Mouse (Mus musculus): ENCODE results near the gene Kcnd1. TPM values are rescaled to one million over a fixed set of nuclear protein-coding genes. Genes with fewer than 3 reads are reported as not detected.

Kcnd1 gene
- total RNA-seq (2014; rRNA removed; ENCODE audit: low replicate concordance) (0.08 and 0.23 TPM in 2 replicates), polyA plus RNA-seq (2015; fragmentation: Nextera tagmentation; extraction: Ambion mirVana) (0.20 and 0.22 TPM in 2 replicates)

DNA sequence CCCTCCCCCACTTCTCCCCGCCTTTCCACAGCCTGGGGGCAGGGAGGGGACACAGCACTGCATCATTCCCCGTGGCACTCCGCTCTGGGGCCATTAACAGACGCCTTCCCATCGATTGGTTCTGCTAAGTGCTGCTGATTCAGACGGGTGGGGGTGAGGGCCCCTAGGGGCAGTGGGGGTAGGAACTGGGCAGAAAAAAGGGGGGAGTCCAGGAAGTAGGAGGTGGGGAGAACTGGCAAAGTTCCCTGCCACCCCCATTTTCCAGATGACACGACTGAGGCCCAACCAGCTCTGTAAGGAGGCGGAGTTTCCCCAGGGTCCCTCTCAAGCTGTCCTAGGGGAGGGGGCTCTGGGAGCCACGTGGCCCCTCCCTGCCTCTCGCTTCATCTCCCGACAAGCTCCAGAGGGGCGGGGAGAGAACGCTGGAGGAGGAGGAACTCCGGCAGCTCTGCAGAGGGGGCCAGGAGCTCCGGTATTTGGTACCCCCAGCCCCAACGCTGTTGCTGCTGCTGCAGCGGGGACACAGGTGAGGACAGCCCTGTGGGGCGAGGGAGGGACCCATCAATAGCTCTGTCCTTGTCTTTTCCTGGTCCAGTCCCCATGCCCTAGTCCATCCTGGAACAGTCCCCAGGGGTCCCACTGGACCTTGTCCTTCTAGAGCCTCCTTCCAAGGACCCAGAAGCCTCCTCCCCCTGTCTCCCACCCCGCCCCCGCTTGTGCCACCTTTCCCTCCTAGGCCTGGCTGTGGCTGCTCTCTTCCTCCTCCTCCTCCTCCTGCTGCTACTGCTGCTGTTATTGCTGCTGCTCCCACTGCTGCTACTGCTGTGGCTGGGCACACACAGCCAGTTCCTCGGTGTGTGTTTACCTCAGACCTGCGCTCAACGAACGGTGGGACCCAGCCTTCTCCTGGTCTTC, at the start of gene Kcnd1:
Gene Kcnd1 (plus strand): TSS at position 425 of the 915 bp plus-strand sequence.
- Histone ChIP-seq H3K9ac (replicated peaks; ENCODE audit: low read depth, low read length) (0 out of 2 replicates have a peak within 1 kb of the TSS, but pooled peaks have one; percentile 10), H3K4me2 (ENCODE audit: low read depth, low read length) (peak within 1 kb of the TSS; percentile 59), H3K9me3 (replicated peaks; ENCODE audit: control insufficient read depth, low read length) (no peaks in the 10 kb centered on the region), H3K27me3 (ENCODE audit: control insufficient read depth, insufficient read depth, low read length) (no peaks in the 10 kb centered on the region), H3K36me3 (replicated peaks; ENCODE audit: control insufficient read depth, insufficient read depth, low read length) (0 out of 2 replicates have a peak, but pooled peaks cover 9% of the 10 kb centered on the region), H3K4me3 (ENCODE audit: low read depth, low read length) (peak within 1 kb of the TSS; percentile 29), H3K4me1 (ENCODE audit: control insufficient read depth, insufficient read depth) (no peaks in the 10 kb centered on the region), H3K27ac (ENCODE audit: low read depth) (no peak within 1 kb of the TSS)
- peak; percentile 33; the same call in 1 of the 2 replicates for ATAC-seq (ENCODE audit: insufficient read depth, low read depth)
- 9% methylated on average over 22 of the region's 24 CpGs for WGBS
- DNase-seq (ENCODE audit: low spot score) = no peak
- no peak for TF ChIP-seq CTCF (IDR thresholded peaks at IDR 0.05; ENCODE audit: low read depth)
- TF ChIP-seq EP300 (IDR thresholded peaks at IDR 0.05; ENCODE audit: low read depth) = no peak

DNA sequence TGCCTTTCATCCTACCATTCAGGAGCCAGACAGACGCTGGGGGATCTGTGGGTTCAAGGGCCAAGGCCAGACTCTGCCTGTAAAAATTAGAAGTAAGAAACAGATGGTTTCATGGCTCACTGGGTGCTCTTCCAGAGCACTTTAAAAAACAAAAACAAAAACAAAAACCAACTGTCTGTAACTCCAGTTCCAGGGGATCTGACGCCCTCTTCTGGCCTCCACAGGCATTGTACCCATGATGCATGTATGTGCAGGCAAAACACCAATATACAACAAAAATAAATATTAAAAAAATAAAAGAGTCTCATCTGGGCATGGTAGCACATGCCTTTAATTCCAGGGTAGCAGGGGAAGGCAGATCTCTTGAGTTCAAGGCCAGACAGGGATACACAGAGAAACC, 49.3 kb upstream of the Kcnd1 start:
- TF ChIP-seq CTCF (IDR thresholded peaks at IDR 0.05; ENCODE audit: low read depth) (peak; percentile 34; the same call in 1 of the 2 replicates), EP300 (IDR thresholded peaks at IDR 0.05; ENCODE audit: low read depth) (no peak)
- Histone ChIP-seq H3K36me3 (replicated peaks; ENCODE audit: control insufficient read depth, insufficient read depth, low read length) (peaks cover 41% of the 10 kb centered on the region), H3K4me1 (ENCODE audit: control insufficient read depth, insufficient read depth) (no peaks in the 10 kb centered on the region), H3K4me2 (ENCODE audit: low read depth, low read length) (no peak overlapping the region), H3K9ac (replicated peaks; ENCODE audit: low read depth, low read length) (no peak overlapping the region), H3K4me3 (ENCODE audit: low read depth, low read length) (no peak overlapping the region), H3K9me3 (replicated peaks; ENCODE audit: control insufficient read depth, low read length) (no peaks in the 10 kb centered on the region), H3K27me3 (ENCODE audit: control insufficient read depth, insufficient read depth, low read length) (no peaks in the 10 kb centered on the region), H3K27ac (ENCODE audit: low read depth) (no peak overlapping the region)
- no peak for ATAC-seq (ENCODE audit: insufficient read depth, low read depth)
- no peak for DNase-seq (ENCODE audit: low spot score)
- WGBS = 45% methylated on average over 2 of the region's 2 CpGs

DNA sequence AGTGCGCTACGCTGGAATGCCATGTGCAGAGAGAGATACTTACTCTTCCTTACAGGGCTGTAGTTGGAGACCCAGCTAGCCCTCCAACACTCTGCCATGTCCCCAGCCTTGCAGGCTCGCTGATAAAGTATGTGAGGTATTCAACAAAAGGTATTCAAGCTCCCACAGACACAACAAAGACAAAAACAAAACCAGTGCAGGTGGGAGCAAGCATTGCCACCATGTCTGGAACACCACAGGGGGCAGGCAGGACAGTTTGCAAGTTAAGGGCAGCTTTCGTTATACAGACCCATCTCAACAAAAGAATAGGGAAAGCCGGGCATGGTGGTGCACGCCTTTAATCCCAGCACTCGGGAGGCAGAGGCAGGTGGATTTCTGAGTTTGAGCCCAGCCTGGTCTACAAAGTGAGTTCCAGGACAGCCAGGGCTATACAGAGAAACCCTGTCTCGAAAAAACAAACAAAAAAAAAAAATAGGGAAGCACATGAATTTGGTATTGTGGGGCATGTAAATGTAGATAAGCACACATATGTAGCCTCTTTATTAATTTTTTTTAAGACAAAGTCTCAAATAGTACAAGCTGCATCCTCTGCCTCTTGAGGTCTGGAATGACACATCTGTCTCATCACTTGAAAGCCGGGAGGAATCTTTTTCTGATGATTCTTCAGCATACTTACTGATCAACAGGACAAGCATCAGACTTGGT, 46.4 kb upstream of the Kcnd1 start:
- H3K36me3 ChIP-seq (replicated peaks; ENCODE audit: control insufficient read depth, insufficient read depth, low read length) = peaks cover 21% of the 10 kb centered on the region; the same call in 1 of the 2 replicates
- 70% methylated on average over 9 of the region's 9 CpGs for WGBS
- H3K4me1 ChIP-seq (ENCODE audit: control insufficient read depth, insufficient read depth) = no peaks in the 10 kb centered on the region
- no peak for DNase-seq (ENCODE audit: low spot score)
- H3K9me3 ChIP-seq (replicated peaks; ENCODE audit: control insufficient read depth, low read length) = no peaks in the 10 kb centered on the region
- H3K4me3 ChIP-seq (ENCODE audit: low read depth, low read length) = no peak overlapping the region
- no peak overlapping the region for H3K9ac ChIP-seq (replicated peaks; ENCODE audit: low read depth, low read length)
- no peaks in the 10 kb centered on the region for H3K27me3 ChIP-seq (ENCODE audit: control insufficient read depth, insufficient read depth, low read length)
- no peak for TF ChIP-seq CTCF (IDR thresholded peaks at IDR 0.05; ENCODE audit: low read depth)
- no peak for TF ChIP-seq EP300 (IDR thresholded peaks at IDR 0.05; ENCODE audit: low read depth)
- no peak overlapping the region for H3K4me2 ChIP-seq (ENCODE audit: low read depth, low read length)
- ATAC-seq (ENCODE audit: insufficient read depth, low read depth) = no peak
- H3K27ac ChIP-seq (ENCODE audit: low read depth) = no peak overlapping the region

DNA sequence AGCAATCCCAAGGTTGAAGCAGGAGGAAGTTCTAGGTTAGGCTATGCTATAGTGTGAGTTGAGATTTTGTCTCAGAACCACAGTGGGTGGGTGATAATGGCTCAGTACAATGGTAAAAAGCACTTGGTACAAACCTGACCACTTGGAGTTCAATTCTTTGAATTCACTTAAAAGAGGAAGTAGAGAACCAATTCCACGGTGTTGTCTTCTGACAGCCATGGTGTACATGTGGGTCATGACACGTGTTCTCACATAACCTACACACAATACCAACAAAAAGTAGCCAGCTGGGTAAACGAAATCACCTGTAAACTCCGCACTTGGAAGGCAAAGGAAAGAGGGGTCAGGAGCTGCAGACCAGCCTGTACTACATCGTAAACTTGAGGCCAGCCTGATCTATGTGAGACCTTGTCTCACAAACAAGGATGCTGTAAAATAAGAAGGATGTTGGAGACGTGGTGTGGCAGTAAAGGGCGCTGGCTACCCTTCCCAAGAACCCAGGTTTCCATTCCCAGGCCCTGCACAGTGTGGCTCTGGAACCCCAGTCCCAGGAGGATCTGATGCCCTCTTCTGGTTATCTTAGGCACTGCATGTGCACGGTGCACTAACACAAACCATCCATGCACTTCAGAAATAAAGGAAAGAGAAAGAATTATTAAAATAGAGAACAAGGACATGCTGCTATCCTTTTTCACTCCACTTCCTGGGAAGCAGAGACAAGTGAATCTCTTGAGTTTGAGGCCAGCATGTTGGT, 45.6 kb upstream of the Kcnd1 start:
- ATAC-seq (ENCODE audit: insufficient read depth, low read depth) (no peak; the same call in 1 of the 2 replicates), DNase-seq (ENCODE audit: low spot score) (no peak)
- H3K9ac ChIP-seq (replicated peaks; ENCODE audit: low read depth, low read length) = no peak overlapping the region
- no peaks in the 10 kb centered on the region for H3K4me1 ChIP-seq (ENCODE audit: control insufficient read depth, insufficient read depth)
- TF ChIP-seq CTCF (IDR thresholded peaks at IDR 0.05; ENCODE audit: low read depth) = peak; percentile 64
- no peak for TF ChIP-seq EP300 (IDR thresholded peaks at IDR 0.05; ENCODE audit: low read depth)
- WGBS = 47% methylated on average over 8 of the region's 8 CpGs
- no peak overlapping the region for H3K4me2 ChIP-seq (ENCODE audit: low read depth, low read length)
- H3K27me3 ChIP-seq (ENCODE audit: control insufficient read depth, insufficient read depth, low read length) = no peaks in the 10 kb centered on the region
- H3K9me3 ChIP-seq (replicated peaks; ENCODE audit: control insufficient read depth, low read length) = no peaks in the 10 kb centered on the region
- H3K4me3 ChIP-seq (ENCODE audit: low read depth, low read length) = no peak overlapping the region
- H3K36me3 ChIP-seq (replicated peaks; ENCODE audit: control insufficient read depth, insufficient read depth, low read length) = peaks cover 16% of the 10 kb centered on the region; the same call in 1 of the 2 replicates
- no peak overlapping the region for H3K27ac ChIP-seq (ENCODE audit: low read depth)

All from heart, postnatal 0 days (tissue).